Mouse (Mus musculus) right cerebral cortex, postnatal 4 days (tissue): ENCODE measurements around the gene Fam173a.
"Not testable (repeated sequence)": the region's sequence is repeated elsewhere in the genome, so short reads cannot be mapped to it uniquely, and the experiment has no call there.

Source experiments
- DNase-seq: peaks from one replicate; pipeline ENCODE4 v3.0.0-alpha.2; 2022

Fam173a gene

DNA sequence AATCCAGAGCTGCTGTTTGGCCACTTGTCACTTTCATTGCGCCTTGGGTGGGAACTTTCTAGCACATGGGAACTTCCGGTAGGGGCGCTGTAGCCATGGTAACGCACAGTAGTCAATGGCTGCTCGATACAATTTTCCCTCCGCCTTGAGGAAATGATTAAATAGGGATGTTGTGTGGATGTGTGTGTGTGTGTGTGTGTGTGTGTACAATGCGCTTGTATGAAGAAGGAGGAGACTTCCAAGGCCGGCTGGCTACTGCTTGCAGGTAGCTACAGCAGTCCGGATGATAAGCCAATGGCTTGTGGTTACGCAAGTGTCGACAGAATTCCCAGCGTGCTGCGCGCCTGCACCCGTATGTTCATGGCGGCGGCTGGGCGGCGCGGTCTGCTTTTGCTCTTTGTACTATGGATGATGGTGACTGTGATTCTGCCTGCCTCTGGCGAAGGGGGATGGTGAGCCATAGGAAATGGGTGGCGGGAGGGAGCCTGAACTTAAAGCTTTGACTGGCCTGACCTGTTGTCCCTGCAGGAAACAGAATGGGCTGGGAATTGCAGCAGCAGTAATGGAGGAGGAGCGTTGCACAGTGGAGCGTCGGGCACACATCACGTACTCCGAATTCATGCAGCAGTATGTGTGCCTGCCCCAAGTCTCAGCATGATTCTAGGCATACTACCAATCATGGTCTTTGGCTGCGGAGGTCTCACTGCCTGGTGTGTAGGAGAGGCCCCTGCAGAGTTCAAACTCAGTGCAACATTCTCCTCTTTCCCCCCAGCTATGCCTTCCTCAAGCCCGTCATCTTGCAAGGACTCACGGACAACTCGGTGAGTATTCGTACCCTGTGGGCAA lies 36.2 kb upstream of the Fam173a start, which contains the start of gene Jmjd8:
Gene Jmjd8, plus strand, starts transcription at position 156 of the 846 bp plus-strand sequence.
- DNase-seq: peak; percentile 78

DNA sequence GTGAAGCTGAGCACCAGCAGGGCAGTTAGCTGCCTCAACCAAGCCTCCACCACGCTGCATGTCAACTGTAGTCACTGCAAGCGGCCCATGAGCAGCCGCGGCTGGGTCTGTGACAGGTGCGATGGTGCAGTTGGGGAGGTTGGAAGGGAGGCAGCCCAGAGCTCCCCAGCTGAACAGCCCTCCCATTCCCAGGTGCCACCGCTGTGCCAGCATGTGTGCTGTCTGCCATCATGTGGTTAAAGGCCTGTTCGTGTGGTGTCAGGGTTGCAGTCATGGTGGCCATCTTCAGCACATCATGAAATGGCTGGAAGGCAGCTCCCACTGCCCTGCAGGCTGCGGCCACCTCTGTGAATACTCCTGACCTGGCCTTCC lies 35.5 kb upstream of the Fam173a start:
- no peak for DNase-seq

DNA sequence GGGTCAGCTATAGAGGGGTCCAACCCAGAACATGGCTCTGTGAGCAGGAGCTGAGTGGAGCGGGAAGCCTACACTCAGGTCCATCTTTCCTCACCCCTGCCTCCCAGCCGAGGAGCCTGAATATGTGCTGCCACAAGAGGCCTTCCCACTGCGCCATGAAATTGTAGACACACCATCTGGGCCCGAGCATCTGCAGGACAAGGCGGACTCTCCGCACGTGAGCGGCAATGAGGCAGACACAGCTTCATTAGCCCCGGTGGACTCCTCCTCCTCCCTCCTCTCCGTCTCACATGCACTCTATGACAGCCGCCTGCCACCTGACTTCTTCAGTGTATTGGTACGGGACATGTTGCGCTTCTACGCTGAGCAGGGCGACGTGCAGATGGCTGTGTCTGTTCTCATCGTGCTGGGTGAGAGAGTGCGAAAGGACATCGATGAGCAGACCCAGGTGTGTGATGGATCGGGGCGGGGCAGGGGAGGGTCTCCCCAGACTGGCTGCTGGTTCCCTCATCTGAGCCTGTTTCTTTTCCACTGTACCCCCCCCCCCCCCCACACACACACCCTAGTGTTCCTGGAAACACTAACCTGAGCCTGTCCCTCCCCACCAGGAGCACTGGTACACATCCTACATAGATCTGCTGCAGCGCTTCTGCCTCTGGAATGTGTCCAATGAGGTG lies 35.0 kb upstream of the Fam173a start:
- no peak for DNase-seq

DNA sequence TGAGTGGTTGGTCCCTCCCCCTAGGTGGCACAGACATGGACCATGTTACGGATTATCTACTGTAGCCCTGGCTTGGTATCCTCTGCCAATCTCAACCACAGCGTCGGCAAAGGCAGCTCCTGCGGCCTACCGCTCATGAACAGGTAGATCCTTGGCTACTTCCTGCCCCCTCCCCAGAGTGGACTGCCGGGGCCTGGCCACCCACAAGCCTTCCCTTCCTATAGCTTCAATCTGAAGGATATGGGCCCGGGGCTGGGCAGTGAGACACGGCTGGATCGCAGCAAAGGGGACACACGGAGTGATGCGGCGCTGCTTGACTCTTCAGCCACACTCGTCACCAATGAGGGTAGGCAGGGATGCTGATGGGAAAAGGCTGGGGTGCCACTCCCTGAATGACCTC lies 34.3 kb upstream of the Fam173a start:
- no peak for DNase-seq

DNA sequence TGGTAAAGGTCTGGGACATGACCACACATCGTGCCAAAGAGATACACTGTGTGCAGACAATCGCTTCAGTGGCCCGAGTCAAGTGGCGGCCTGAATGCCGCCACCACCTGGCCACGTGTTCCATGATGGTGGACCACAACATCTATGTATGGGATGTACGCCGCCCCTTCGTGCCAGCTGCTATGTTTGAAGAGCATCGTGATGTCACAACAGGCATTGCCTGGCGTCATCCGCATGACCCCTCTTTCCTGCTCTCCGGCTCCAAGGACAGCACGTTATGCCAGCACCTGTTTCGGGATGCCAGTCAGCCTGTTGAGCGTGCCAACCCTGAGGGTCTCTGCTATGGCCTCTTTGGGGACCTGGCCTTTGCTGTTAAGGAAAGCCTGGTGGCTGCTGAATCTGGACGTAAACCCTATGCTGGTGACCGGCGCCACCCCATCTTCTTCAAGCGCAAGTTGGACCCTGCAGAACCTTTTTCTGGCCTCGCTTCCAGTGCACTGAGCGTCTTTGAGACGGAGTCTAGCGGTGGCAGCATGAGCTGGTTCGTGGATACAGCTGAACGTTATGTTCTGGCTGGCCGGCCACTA lies 33.4 kb upstream of the Fam173a start:
- no peak for DNase-seq

DNA sequence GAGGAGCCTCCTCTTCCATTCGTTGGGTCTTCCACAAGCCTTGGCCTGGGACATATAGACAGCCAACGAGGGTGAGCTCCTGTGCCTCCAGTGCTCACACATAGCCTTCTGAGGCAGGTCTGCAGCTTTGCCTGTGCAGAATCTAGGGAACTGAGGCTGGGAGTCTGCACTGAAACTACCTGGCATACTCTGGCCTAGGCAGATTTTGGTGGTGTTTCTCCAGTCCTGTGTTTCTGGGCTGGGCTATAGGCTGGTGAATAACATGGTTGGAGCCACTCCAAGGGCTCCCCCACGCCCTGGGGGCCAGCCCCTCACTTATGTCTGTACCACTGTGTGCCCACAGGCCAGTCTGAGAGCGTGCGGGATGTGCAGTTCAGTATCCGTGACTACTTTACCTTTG lies 32.6 kb upstream of the Fam173a start:
- DNase-seq: no peak

DNA sequence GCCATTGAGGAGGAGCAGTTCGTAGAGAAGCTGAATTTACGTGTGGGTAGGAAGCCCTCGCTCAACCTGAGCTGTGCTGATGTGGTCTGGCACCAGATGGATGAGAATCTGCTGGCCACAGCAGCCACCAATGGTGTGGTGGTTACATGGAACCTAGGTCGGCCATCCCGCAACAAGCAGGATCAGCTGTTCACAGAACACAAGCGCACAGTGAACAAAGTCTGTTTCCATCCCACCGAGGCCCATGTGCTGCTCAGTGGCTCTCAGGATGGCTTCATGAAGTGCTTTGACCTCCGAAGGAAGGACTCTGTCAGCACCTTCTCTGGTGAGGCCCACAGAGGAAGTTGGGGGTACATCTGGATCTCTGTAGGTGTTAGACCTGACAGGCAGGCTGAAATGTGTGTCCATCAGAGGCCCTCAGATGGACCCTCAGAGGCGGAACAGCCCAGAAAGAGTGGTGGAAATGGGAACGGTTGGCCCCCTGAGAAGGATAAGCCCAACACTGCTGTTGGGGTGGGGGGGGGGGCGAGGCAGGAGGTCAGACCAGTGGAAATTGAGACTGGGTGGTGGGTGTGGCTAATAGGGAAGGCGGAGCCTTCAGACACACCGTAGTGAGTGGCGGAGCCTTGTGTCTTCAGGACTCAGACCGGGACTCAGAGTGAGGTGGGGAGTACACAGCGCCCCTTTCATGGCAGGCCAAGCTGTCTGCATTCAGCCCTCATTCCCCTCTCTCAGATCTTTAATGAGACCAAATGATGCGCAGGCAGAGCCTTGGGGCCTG lies 31.9 kb upstream of the Fam173a start:
- no peak for DNase-seq

DNA sequence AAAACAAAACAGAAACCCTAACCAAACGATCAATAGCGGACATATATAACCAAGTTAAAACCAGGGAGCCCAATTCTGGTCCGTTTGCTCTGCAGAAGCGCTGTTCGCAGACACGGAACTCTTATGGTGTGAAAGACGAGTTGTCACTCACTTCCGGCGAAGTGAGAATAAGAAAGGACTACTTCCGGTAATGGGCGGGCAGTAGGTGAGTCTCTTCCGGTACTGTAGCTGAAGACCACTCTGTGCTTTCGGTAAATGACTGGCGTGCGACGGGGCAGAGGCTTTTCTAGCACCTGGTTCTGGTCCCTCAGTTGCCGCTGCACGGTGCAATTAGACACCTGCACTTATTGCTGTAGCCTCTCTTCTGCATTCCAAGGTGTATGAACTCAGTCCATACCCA lies 30.8 kb upstream of the Fam173a start, which contains the start of gene Wdr24:
Gene Wdr24, plus strand, starts transcription at position 176 of the 400 bp plus-strand sequence.
- DNase-seq: peak; percentile 63

DNA sequence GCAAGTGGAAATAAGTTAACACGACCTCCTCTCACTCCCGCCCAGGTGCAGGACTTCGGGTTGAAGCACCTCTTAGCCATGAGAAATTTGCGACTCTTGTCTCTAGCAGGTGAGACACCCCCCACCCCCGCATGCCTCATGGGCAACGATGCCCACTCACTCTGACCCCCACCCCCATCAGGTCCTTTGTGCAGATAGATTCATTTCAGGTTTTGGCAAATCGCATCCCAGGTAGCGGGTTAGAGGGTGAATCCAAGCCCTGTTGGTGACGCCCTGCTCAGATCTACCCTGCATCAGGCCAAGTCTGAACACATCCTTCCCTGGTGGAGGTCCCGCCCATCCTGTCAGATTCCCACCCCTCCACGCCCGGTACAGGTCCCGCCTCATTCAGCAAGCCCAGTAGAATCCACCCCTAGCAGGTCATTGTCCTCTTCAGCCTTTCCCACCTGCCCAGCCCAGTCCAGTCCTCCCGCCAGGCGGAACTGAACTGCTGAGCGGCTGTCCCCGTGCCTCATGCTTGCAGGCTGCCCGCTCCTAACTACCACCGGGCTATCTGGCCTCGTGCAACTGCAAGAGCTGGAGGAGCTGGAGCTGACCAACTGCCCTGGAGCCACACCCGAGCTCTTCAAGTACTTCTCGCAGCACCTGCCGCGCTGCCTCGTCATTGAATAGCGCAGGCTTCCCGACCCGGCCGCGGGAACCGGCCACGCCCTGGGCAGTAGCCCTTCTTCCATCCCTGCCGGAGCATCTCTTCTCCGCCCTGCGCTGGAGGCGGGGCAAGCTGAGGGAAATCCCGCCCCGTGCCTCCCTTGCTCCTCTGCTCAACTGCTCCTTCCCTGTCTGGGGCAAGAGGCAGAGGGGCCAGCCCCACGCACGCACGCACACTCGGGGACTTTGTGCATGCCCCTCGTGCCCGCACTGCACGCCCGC lies 26.4 kb upstream of the Fam173a start:
- no peak for DNase-seq

DNA sequence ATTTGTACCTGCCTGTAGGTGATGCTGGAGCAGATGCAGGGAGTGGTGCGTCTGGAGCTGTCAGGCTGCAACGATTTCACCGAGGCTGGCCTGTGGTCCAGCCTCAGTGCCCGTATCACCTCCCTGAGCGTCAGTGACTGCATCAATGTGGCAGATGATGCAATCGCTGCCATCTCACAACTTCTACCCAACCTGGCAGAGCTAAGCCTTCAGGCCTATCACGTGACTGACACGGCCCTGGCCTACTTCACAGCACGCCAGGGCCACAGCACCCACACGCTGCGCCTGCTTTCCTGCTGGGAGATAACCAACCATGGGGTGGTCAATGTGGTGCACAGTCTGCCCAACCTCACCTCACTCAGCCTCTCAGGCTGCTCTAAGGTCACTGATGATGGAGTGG lies 25.0 kb upstream of the Fam173a start:
- no peak for DNase-seq

DNA sequence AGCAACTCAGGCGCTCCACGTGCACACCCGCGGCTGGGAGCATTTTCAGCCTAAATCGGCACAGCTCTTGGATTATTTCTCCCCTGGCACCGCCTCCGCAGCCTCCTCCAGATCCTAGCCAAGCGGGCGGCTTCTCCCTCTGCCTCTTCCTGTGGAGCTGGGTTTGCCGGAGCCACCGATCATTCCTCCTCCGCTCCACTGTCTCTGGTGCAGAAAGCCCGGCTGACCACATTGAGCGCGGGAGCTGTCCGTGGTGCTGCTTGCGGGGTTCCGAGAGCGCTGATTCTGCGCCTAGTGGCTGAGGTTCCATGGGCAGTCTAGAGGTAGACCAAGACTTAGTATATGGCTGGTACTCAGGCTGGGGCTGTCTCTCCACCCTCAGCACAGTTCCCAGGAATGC lies 20.8 kb upstream of the Fam173a start:
- peak; percentile 77 for DNase-seq

DNA sequence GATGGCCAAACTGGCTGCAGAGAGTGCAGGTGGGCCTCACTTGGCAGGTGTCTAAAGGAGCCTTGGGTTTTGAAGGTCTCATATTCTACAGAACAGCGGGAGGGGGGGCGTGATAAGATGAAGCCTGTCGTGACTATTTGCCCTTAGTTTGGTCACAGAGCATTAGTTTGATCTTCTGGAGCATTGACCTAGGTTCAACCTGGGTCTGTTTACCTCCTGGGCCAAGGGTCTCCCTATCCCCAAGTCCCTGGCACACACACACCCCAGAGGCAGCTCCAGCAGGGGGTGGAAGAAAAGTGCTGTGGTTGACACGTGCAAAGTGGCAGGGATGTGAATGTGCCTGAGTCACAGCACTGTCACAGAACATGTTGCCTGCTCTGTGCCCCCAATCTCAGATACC lies 18.2 kb upstream of the Fam173a start:
- DNase-seq: no peak

DNA sequence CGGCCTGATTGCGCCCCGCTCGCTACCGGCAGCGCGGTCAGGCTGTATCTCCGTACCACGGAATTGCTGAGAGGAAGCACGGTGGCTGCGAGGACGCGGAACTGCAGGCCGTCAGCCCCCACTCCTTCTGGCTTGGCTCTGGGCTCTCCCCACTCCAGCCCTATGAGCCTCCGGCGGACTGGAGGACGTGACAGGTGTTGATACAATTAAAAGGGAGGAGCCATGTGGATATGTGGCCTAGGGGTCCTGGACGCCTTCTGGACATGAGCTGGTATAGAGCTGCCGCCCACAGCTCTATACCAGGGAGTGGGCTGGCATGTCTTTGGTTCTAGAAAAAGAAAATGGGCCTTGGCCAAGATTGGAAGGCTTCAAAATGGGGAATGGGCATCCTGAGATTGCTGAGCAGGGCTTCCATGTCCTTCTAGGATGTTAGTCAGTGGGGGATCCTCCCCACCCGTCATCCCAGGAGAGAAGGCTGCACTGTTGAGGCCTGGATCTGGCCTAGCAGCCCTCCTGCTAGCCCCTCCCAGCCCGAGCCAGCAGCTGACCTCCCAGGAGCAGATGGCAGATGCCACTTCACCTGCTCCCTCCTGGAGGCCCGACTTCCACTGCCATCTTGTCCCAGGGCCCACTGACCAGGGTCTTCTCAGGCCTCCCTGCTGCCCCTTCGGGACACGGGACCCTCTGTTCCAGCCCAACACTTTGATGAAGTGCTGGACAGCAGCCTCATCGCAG lies 17.1 kb upstream of the Fam173a start:
- DNase-seq: no peak

DNA sequence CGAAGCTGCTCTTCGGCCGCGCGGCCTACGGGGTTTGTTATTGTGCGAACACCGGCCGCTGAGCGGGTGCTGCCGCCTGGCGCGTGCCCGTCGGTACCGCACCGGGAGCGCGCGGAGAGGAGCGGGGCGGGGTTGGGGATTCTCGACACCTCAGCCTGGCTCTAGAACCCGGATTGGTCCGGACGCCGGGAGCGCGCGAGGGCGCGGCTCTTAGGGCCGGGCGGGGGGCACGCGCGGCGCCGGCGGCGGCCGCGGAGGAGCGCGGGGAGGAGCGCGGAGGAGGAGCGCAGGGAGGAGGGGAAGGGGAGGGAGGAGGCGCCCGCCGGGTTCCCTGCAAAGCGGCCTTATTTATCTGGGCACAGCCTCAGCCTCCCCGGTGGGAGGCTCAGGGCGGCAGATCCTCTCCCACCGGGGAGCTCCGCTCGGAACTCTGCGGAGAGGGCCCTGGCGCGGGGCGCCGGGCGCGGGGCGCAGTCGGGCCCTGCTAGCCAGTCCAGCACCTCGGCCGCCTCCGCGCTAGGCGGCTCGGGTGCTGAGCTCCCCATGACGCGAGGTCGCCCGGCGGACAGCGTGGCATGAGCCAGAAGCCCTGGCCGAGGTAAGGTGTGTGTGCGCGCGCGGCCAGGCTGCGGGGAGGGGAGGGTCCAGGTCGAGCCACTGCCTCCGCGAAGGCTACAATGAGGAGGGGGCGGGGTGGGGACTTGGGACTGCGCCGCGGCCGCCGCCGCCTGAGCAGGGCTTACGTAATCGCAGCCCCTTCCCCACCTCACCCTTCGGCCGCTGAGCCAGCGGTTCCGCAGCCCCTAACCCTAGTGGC lies 16.3 kb upstream of the Fam173a start, which contains the start of gene Fbxl16:
Gene Fbxl16, plus strand, starts transcription at position 297 of the 817 bp plus-strand sequence.
- DNase-seq: peak; percentile 87

DNA sequence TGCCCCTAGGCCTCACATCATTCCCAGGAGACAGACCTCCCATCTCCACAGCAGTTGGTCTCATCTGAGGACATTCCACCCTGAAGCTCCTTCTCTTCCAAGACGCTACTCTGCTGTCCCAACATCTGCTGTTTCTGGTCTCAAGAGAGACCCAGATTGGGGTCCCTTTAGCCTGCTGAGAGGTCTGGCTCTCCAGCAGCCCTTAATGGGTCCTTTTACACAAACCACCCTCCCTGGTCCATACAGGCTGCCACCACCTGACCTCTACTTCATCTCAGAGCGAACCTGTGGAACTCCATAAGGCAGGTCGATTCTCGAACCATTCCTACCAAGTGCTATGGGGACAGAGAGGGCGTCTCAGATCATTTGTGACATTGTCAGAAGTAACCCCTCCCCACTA lies 15.3 kb upstream of the Fam173a start:
- no peak for DNase-seq

DNA sequence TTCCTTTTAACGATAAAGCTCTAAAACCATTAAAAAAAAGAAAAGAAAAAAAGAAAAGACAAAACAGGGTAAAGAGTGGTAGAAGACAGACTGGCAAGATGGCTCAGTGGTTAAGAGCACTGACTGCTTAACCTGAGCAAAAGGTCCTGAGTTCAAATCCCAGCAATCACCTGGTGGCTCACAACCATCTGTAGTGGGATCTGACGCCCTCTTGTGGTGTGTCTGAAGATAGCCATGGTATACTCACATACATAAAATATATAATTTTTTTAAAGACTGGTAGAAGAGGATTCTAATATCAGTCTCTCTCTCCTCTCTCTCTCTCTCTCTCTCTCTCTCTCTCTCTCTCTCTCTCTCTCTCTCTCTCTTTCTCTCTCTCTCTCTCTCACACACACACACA lies 14.8 kb upstream of the Fam173a start:
- not testable (repeated sequence) for DNase-seq

DNA sequence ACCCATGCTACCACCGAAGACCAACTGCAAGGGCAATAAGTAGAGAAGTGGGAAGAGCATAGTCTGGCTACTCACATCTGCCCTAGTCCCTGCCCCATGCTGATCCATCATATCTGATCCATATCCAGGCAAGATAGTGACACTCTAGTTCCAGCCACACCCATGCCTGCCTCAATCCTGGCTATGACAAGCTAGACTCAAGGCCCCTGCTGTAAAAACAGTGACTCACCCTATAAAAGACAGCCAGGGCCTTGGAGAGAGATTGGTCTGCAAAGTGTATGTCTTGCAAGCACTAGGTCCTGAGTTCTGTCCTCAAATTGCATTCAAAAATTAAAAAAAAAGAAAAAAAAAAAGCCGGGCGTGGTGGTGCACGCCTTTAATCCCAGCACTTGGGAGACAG lies 13.8 kb upstream of the Fam173a start:
- no peak for DNase-seq

DNA sequence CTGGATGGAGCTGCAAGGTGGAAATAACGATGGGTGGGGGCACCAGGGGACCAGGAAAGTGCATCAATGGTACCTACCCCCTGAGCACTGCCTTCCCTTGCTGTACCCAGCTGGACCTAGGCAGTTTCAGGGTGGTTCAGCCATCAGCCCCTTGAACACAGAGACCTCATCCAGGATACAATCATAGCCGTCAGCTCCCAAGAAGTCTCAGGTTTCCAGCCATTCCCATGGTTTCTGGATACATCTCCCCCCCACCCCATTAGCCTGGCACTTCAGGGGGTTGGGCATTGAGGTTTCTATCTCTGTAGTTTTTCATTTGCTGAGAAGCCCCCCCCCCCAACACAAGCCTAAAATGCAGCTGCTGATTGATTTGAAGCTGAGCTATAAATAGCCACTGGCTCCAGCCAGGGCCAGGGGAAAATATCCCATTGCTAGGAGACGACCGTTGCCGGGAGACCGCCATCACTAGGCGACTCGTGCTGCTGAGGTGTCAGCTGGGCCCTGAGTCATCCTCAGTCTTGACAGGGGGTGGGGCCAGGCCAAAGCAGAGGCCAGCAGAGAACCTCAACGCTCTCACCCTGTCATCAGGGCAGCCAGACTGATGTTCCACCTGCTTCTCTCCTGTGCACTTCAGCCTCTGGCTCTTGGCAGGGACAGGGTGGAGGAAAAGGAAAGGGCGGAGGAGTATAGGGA lies 10.3 kb upstream of the Fam173a start:
- DNase-seq: peak; percentile 71

DNA sequence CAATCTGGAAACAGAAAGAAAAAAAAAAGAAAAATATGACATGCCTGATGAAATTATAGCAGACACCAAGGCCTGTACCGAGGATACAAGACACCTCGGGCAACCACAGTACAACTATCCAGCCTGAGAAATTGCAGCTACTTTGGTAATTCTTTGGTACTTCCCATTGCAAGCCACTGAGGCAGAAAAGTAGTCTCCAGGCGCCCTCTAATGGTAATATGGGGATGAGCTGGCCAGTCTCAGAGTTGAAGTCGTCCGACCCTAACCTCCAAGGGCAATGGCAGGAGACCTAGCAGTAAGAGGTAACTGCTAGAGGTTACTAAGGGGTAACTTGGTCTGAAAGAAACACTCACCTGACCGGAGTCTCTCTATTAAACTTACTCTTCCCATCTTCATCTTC lies 8.3 kb upstream of the Fam173a start:
- no peak for DNase-seq

DNA sequence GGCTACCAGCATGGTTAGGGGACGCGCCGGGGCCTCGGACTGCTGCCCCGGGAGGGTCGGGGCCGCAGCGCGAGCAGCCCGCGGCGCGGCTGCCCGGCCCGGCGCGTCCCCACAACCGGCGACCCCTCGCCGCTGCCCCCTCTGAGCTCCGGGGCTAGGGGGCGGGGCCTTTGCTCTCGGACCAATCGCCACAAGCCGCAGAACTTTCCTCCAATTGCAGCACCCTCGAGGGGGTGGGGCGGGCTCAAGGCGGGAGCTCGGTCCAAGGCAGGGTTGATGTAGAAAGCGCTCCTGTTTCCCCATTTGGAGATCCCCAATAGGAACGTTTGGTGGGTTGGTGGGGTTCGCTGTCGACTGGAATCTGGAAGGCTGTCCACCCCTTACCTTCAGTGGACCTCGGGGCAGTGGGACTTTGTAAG lies 4.3 kb upstream of the Fam173a start, which contains the start of gene Metrn:
Gene Metrn, minus strand, starts transcription at position 186 of the 419 bp plus-strand sequence.
- peak; percentile 78 for DNase-seq
